Mouse (Mus musculus): ENCODE data around the gene Trrap.

- TF ChIP-seq GATA1 (IDR thresholded peaks at IDR 0.05; ENCODE audit: borderline replicate concordance, low read length) (no peak), FLI1 (IDR thresholded peaks at IDR 0.05; ENCODE audit: low read length) (no peak)
Measured at GRCm38 (mm10) chr5:144773231-144773630, 5.7 kb downstream of the Trrap start.

Measured in megakaryocyte, embryonic 14.5 days (primary cell).